Mouse (Mus musculus) right cerebral cortex, postnatal 4 days (tissue): Measurements from ENCODE around the gene Psd4.

Experiments used
- DNase-seq: peaks from one replicate; pipeline ENCODE4 v3.0.0-alpha.2; 2022

The Psd4 gene

GRCm38 (mm10) chr2:24386158-24386963 lies 19.0 kb downstream of the Psd4 start:
- no peak for DNase-seq

- no peak for DNase-seq
Observed at GRCm38 (mm10) chr2:24386964-24387320, 19.6 kb downstream of the Psd4 start.

GRCm38 (mm10) chr2:24387361-24388283 lies 20.2 kb downstream of the Psd4 start:
- no peak for DNase-seq

GRCm38 (mm10) chr2:24393251-24393650 lies 25.9 kb downstream of the Psd4 start:
- DNase-seq = no peak

DNA sequence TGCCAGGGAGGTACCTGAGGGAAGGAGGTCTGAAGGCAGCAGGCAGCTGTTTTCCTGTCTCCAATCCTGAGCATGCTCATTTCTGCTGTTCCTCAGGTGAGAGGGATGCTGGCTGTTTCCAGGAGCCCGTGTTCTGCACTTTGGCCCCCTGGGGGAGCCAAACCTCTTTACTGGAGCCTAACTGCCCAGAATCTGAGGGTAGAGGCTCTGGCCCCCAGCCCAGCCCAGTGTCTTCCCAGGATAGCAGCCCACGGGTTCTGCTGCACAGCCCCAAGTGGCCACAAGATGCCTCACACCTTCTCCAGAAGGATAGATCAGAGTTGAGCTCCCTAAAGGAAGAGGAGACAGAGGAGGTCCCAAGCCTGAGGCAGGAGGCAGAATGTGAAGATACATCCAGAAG lies 29.7 kb downstream of the Psd4 start:
- DNase-seq = no peak

GRCm38 (mm10) chr2:24400711-24401110 lies 33.3 kb downstream of the Psd4 start:
- DNase-seq = no peak

DNA sequence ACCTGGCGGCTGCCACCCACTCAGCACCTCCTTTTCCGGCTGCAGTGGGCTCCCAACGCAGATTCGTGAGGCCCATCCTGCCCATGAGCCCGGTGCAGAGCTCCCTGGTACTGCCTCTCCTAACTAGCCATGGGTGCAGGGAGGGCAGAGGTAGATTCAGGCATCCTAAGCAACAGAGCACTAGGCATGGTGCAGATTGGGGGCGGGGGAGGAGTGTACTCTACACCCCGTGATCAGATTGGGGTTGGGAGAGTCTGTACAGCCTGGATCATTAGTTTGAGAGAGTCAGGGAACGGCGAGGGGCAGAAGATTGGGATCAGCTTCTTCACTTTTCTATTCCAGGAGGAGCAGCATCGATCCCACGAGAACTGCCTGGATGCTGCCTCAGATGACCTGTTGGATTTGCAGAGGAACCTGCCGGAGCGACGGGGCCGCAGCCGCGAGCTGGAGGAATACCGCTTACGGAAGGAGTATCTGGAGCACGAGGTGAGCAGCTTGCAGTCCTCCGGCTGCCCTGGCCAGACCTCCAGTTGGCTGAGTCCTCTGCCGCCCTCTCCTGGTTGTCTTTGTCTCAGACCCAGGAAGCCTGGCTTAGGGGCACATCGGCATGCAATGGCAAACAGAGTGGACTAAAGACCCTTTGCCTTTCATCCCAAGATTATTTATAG lies 38.1 kb downstream of the Psd4 start:
- peak; percentile 69 for DNase-seq

- peak; percentile 40 for DNase-seq
Observed at GRCm38 (mm10) chr2:24407701-24408485, 40.5 kb downstream of the Psd4 start.

GRCm38 (mm10) chr2:24409166-24409565 lies 41.8 kb downstream of the Psd4 start:
- peak; percentile 66 for DNase-seq

DNA sequence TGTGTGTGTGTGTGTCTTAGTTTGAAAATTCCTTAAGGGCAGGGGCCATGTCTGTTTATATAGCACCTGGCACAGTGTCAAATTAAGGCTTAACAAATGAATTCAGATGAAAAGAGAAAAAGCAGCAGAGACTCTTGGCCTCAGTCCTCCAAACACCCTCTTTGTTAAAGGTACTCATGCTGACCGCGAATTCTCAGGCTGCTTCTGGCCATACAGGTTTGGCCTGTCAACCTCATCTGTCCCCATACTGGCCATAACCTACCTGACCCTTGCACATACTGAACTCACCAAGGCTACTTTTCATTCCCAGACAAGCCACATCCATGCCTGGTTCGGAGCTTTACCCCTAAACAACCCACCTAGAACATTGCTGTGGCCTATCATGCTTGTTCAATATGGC lies 45.8 kb downstream of the Psd4 start:
- no peak for DNase-seq

GRCm38 (mm10) chr2:24413677-24414076 lies 46.3 kb downstream of the Psd4 start:
- DNase-seq = no peak

DNA sequence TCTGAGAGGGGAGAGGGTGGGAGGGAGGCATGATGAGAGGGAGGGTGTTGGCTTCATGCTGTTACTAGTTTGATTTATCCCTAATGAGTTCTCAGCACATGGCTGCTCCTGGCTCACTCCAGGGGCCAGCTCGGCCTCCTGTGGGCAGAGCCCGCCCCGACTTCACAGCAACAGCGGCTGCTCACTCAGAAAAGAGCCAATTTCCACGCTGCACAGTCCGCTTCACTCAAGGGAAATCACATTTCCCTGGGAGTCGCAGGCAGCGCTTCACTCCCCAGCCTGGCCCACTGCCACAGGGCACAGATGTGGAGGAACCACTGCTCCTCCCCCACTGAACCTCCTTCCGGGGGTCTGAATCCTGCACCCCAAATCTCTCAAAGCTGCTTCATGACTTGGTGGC lies 49.3 kb downstream of the Psd4 start:
- no peak for DNase-seq

DNA sequence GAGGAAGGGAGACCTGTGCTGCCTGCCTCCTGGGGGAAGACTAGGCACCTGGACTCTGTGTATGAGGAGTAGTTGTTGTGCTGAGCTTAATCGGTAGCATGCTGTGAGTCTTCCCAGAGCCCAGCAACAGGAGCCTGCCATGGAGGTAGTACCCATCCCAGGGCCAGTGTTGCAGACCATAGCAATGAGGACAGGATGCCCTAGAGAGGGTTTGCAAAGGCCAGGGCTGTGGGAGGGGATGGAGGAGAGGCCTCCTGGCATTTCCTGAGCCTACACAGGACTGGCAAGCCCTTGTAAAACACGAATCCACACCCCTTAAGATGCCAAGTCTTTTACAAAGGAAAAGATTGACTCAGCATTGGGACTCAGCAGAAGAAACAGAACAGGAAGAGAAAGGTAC lies 49.7 kb downstream of the Psd4 start:
- DNase-seq = no peak

DNA sequence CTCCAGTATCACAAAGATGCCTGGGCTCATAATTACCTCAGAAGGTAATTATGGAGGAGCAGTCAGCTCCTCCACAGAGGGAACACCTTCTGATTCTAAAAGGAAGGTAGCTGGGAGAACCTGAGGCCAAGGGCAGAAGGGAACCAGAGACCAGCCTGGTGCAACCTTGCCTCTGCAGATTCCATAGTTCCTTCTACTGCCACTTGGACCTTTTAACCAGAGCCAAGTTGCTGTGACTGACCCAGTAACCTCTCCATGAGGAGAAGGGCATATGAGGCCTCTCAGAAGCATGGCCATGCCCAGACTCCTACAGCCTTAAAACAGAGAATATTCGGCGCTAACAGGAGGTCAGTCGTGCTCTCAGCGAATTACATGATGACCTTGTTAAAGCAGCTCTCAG lies 50.2 kb downstream of the Psd4 start:
- no peak for DNase-seq

DNA sequence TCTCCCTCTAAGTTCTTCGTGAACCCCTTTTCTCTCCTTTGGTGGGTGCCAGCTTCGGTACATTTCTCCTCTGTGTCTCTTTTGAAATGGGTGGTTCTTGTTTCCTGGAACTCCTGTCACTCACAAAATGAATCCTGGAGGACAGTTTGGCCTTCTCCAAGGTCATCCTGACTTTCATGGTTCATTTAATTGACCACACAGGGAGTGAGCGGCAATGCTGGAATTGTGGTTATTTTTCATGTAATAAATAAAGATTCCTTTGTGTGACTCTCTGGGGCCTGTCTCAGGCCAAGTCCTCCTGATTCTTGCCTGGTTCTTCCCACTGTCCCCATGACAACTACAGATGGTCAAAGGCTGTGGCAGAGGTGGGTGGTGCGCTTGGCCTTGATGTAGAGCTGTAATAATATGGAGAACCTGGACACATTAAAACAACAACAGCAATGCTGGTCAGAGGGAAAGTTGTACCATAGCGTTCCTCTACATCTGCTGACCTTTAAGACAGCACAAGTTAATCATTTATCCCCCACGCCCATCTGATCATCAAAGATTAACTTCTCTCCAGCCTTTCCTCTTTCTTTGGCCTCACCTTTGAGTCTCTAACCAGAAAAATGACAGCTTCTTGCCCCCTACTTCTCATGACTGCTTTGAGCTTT lies 54.0 kb downstream of the Psd4 start:
- no peak for DNase-seq

GRCm38 (mm10) chr2:24422815-24423214 lies 55.4 kb downstream of the Psd4 start:
- no peak for DNase-seq

GRCm38 (mm10) chr2:24425630-24426029 lies 58.2 kb downstream of the Psd4 start:
- no peak for DNase-seq

DNA sequence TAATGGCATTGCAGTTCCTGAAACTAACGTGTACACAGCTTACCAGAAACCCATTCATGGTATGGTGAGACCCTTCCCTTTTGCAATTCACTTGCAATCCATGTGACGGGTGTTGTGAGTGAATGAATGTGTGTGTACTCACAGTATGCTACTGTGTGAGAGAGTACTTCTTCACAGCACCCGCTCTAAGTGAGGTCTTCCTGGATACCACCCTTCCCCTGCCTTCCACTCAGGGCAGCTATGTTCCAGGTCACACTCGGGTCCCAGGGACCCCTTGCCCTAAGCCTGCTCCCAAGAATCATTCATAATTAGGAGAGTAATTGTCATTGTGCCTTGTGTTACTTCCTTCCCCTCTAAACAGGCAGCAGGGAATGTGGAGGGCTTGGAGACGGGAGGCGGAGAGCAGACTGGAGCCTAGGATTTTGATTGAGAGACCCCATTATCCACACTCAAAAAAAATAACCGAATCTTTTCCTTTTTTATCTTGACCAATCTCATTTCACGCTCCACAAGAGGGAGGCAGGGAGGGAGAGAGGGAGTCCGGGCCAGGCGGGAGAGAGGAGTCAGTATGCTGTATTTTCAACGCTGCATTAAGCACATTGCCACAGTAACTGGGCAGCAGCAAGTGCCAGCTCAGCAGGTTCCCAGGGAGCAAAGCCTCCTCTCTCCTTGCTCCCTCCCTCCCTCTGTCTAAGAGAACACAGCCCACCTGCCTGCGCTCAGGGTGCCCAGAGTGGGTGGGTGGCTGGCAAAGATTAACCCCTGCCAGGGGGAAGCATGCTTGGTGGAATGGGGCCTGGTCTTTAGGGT lies 60.7 kb downstream of the Psd4 start:
- DNase-seq = no peak

GRCm38 (mm10) chr2:24429806-24430205 lies 62.4 kb downstream of the Psd4 start:
- no peak for DNase-seq

GRCm38 (mm10) chr2:24434670-24435069 lies 67.3 kb downstream of the Psd4 start:
- DNase-seq = no peak

- no peak for DNase-seq
Observed at GRCm38 (mm10) chr2:24435699-24436098, 68.3 kb downstream of the Psd4 start.
